Mouse (Mus musculus) heart, adult 11 months (tissue): ENCODE measurements around the gene Mical2.

Experiments used
- DNase-seq: peaks from one replicate; pipeline ENCODE4 v3.0.0; 2022

Gene Mical2

DNA sequence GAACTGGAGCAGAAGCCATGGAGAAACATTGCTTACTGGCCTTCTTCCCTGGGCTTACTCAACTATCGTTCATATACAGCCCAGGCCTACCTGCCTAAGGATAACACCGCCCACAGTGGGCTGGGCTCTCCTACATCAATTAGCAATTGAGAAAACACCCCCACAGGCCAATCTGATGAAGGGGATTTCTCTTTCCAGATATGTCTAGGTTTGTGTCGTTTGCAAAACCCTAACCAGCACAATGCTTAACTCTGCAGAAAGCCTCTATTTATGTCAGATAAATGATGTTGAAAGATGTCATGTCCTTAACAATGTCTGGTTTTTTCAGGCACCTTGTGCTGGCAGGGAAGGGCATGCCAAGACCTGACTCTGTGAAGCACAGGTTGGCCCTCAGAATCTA is 144.3 kb downstream of the Mical2 start:
- DNase-seq, result no peak

GRCm38 (mm10) chr7:112371387-112371786 is 145.7 kb downstream of the Mical2 start:
- no peak for DNase-seq

DNA sequence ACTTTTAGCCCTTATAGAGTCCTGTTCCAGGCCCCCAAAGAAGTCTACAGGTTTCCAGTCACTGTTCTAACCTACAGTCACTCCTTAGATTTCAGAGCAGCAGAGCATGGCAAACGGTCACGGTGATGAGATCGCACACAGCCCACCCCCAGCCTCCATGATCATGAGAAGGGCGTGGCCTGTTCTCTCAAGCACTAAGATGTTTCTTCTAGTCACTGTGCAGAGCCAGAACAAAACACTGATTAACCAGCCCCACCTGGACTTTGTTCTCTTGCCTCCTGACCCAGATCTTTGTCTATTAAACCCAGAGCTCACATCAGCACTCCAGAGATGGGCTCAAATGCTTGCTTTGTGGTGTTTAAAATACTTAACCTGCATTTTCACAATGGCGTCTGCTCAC is 148.4 kb downstream of the Mical2 start:
- DNase-seq, result no peak

DNA sequence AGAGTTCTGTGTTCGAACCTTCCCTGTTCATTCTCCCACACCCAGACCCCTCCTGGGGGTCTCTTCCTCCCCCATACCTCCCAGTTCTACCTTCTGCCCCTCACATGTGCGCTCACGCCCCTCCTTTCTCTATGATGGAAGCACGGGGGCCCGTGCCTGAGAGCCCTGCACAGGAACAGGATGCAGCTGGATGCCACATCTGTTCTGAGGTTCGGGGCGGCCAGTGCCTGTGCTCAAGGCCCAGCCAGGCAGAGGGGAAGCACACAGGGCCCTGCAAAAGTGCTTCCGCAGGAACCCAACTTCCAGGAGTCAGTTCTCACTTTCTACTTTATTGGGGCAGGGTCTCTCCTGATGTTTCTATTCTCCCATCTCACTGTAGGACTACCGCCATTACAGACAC is 149.4 kb downstream of the Mical2 start:
- no peak for DNase-seq

GRCm38 (mm10) chr7:112375900-112376299 is 150.2 kb downstream of the Mical2 start:
- peak; percentile 94 for DNase-seq

- DNase-seq, result peak; percentile 89
Measured at GRCm38 (mm10) chr7:112376611-112377010, 151.0 kb downstream of the Mical2 start.

DNA sequence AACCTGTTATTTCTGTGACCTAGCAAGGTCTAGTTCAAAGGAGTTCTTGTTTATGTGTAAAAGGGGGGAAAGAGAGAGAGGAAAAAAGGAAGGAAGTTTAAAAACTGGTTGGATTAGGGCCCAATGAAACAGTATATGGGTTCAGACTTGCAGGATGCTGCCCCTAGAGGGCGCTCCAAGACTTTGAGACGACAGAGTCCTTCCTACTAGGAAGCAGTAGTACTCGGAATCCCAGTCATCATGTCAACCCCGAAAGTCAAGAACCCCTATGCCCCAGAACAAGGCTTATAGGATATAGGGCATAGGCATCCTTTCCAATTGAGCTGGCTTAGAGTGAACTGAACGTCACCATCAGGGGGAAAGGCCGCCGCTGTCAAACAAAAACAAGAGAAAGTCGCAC is 151.7 kb downstream of the Mical2 start:
- DNase-seq, result peak; percentile 91

GRCm38 (mm10) chr7:112378056-112378455 is 152.4 kb downstream of the Mical2 start:
- no peak for DNase-seq

- peak; percentile 84 for DNase-seq
Measured at GRCm38 (mm10) chr7:112378476-112378875, 152.8 kb downstream of the Mical2 start.

DNA sequence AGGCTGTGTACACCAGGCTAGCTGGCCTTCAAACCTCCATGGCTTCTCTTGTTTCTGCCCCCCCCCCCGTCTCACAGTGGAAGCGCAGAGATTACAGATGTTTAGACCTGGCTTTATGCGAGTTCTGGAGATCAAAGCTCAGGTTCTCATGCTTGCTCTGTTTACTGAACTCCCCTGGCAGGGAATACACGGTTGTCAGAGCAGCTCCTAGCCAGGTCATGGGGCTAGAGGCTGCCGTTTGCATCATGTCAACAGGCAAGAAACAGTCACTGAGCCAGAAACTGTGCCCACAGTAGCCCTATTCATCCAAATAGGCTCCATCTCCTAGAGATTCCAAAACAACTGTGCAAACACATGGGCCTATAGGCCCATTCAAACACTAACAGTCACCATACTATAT is 160.9 kb downstream of the Mical2 start:
- no peak for DNase-seq

DNA sequence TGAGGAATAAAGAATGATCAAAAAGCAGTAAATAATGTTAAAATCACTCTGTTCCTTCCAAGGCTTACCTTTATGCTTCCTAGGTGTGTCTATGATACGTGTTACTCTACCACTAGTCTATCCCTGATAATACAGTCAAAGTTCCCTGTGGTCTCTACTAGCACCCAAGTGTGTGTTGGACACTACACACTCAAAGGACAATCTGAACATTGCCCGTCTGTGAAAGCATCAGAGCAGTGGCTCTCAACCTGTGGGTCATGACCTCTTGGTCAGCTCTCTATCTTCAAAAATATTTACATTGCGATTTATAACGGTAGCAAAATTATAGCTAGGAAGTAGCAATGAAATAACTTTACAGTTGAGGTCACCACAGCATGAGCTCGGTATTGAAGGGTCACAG is 162.2 kb downstream of the Mical2 start:
- DNase-seq, result no peak

- DNase-seq, result no peak
Measured at GRCm38 (mm10) chr7:112388363-112388875, 162.8 kb downstream of the Mical2 start.

GRCm38 (mm10) chr7:112389611-112390251 is 164.1 kb downstream of the Mical2 start:
- no peak for DNase-seq

- DNase-seq, result no peak
Measured at GRCm38 (mm10) chr7:112390252-112390936, 164.7 kb downstream of the Mical2 start.

GRCm38 (mm10) chr7:112390937-112391605 is 165.4 kb downstream of the Mical2 start:
- no peak for DNase-seq

DNA sequence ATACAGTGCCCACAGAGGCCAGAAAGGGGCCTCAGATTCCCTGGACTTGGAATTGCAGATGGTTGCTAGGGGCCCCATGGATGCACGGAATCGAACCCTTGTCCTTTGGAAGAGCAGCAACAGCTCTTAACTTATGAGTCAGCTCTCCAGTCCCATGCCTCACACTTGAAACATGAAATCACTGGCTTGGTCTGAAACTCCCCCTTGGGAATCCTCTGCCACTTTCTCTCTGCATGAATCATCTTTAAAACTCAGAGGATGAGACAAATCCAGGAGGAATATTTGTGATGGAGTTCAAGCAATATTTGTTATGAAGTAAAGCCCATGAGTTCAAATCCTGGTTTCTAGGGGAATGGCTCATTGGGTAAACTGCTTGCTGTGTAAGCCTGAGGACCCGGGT is 172.1 kb downstream of the Mical2 start:
- no peak for DNase-seq

GRCm38 (mm10) chr7:112399425-112400170 is 173.9 kb downstream of the Mical2 start:
- DNase-seq, result no peak

DNA sequence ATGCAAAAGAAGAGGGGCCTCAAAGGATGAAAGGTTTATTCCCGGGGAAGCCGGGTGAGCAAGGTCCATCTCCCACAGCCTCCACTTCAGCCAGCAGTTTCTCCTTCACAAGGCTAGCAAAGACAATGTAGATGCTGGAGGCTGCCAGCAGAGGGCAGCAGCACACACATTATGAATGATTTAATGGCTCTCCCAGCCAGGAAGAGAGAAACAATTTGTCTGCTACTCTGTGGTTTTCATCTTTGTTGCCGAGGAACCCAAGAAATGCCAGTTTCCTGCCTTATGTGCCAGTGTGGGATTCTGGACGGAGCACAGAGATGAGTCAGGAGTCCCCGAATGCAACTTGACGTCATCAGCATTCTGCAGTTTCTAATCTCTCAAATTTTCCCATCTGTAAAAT is 174.5 kb downstream of the Mical2 start:
- DNase-seq, result peak; percentile 93

DNA sequence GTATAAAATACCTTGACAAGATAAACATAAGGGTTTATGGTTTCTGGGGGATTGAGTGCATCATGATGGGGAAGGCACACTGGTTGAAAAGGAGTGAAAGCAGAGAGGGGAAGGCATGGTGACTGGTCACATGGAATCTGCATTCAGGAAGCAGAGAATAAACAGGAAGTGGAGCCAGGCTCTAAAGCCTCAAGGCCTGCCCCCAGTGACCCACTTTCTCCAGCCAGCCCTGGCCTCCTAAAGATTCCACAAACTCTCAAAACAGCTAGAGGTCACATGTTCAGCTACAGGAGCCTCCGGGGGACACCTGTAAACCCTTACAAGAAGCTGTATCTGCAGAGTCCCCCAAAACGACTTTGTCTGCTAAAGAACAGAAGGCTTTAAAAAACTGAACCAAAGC is 179.4 kb downstream of the Mical2 start:
- peak; percentile 88 for DNase-seq

GRCm38 (mm10) chr7:112405578-112405977 is 179.9 kb downstream of the Mical2 start:
- DNase-seq, result peak; percentile 79

DNA sequence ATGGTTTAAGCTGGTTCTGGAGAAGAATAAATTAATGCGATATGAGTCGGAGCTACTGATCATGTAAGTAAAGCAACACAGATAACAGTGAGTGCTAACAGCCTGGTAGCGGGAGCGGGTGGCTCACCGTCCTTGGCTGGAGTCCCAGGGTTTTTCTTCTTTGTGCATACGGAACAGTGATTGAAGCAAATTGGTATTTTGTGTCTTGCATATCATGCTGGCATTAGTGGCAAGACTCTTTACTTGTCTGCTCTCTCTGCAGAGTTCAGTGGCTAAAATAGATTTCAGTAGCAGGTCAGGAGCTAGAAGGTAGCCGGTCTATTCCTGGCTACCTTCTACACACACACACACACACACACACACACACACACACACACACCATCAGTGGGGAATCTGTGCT is 181.9 kb downstream of the Mical2 start:
- peak; percentile 84 for DNase-seq

- DNase-seq, result peak; percentile 72
Measured at GRCm38 (mm10) chr7:112409991-112410390, 184.3 kb downstream of the Mical2 start.

- DNase-seq, result no peak
Measured at GRCm38 (mm10) chr7:112413286-112413685, 187.6 kb downstream of the Mical2 start.
